Mouse (Mus musculus) brain, adult 10 weeks (tissue): ENCODE results near the gene Pcmtd2. TPM values are rescaled to one million over a fixed set of nuclear protein-coding genes. Genes with fewer than 3 reads are reported as not detected.

Experiments
- polyA plus RNA-seq: library from polyadenylated mRNA; stranded (reverse); fragments of 350-450 nt; fragmentation: Illumina TruSeq; extraction: RNeasy Lipid Tissue Mini Kit (QIAGEN cat#74804); gene quantifications from one replicate; pipeline ENCODE4 v1.2.3, GENCODE M21; 2015; ENCODE audit warnings: low read depth, low replicate concordance

The Pcmtd2 gene
- polyA plus RNA-seq = 73.1 TPM

GRCm38 (mm10) chr2:181837372-181838292 lies at the start of gene Pcmtd2:
Pcmtd2 (plus strand) TSS chr2:181837854.

DNA sequence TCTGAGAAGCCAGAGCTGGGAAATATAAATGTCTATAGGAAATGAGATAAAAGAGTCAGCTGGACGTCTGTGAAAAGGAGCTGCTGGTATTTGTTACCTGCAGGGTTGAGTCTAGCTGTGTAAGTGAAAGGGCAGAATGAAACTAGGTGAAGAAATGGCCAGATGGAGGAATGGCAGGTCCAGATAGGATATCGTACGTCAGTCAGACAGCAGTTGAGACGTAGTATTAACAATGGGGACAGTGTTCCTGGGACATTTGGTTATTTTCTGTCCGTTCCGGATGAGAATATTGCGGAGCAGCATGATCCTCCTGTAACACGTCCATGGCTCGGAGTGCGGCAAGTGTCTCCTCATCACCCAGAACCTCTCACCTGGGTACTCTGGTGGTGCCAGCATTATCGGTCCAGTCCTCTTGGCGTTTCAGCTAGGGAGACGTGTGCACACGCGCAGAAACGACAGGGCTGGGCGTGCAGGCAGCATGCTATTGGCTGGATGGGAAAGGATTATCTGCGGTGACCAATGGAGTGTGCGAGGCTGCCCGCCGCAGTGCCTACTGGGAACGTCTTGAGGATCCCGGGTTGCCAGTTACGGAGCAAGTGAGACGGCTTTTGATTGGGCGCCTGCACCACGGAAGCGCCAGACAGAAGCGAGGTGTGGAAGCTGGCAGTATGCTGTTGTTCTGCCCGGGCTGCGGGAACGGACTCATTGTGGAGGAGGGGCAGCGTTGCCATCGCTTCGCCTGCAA lies 26.3 kb downstream of the Pcmtd2 start, which contains the start of gene Polr3k:
Gene Polr3k, plus strand, starts transcription at position 547 of the 745 bp plus-strand sequence.

Other genes with a start within 250 kb of the Pcmtd2 start
- gene Prpf6, start 246.0 kb upstream of the Pcmtd2 start, polyA plus RNA-seq = 42.7 TPM
- 45.3 TPM for gene Zfp512b, start 245.1 kb upstream of the Pcmtd2 start, polyA plus RNA-seq
- 24.8 TPM for gene Samd10, start 238.6 kb upstream of the Pcmtd2 start, polyA plus RNA-seq
- gene Gm29797, start 180.8 kb upstream of the Pcmtd2 start, polyA plus RNA-seq = not detected
- 7.8 TPM for gene Sox18, start 166.2 kb upstream of the Pcmtd2 start, polyA plus RNA-seq
- 74.5 TPM for gene Tcea2, start 157.5 kb upstream of the Pcmtd2 start, polyA plus RNA-seq
- 41.0 TPM for gene Rgs19, start 143.9 kb upstream of the Pcmtd2 start, polyA plus RNA-seq
- not detected for gene Lkaaear1, start 139.4 kb upstream of the Pcmtd2 start, polyA plus RNA-seq
- 44.8 TPM for gene Oprl1, start 122.8 kb upstream of the Pcmtd2 start, polyA plus RNA-seq
- 5.8 TPM for gene Myt1, start 74.5 kb upstream of the Pcmtd2 start, polyA plus RNA-seq
- gene Polr3k, start 26.5 kb downstream of the Pcmtd2 start, polyA plus RNA-seq = 38.7 TPM
- gene Gm14496, start 153.3 kb downstream of the Pcmtd2 start, polyA plus RNA-seq = not detected